Mouse (Mus musculus): ENCODE results near the gene Casp3.

GRCm38 (mm10) chr8:46686664-46687336 is 69.7 kb downstream of the Casp3 start:
- no peak for TF ChIP-seq POLR2A (IDR thresholded peaks at IDR 0.05; ENCODE audit: insufficient read depth, low read depth, low read length)
- TF ChIP-seq CTCF (IDR thresholded peaks at IDR 0.05; ENCODE audit: insufficient read depth, low read depth, low read length): no peak

Measured in olfactory bulb, adult 2 months (tissue).